Mouse (Mus musculus) brain, embryonic 18.5 days (tissue): ENCODE data around the gene Wfikkn1.

Experiments used
- DNase-seq: peaks from one replicate; pipeline ENCODE4 v3.0.0-alpha.2; 2012; ENCODE audit warnings: low read depth, low spot score

The Wfikkn1 gene

DNA sequence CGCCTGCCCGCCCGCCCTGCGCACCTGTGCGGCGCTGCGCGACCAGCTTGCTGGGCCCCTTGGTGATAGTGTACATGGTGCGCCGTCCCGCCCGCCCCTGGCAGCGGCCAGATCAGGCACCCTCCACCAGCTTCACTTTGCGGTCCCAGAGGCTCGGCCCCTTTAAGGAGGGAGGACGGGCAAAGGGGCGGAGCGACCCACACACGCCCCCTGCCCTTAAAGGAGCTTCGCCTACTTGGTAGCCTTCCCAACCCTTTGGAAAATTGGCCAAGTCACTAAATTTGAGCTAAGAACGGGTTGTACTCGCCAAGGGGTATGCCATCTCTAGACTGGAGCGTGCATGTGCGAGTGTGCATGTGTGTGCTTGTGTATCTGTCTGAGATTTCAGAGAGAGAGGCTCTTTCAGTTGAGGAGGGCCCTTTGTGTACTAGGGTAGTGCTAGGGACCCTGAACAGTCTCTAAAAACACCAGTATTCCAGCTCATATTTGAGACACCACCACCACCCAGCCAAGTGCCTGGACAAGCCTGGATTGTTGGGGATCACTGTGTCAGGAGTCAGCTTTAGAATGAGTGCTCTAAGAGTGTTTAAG is 12.0 kb downstream of the Wfikkn1 start, which contains the start of gene Mcrip2:
TSS of gene Mcrip2 (minus strand) at position 164 of the 591 bp plus-strand sequence.
- DNase-seq = peak; percentile 59

DNA sequence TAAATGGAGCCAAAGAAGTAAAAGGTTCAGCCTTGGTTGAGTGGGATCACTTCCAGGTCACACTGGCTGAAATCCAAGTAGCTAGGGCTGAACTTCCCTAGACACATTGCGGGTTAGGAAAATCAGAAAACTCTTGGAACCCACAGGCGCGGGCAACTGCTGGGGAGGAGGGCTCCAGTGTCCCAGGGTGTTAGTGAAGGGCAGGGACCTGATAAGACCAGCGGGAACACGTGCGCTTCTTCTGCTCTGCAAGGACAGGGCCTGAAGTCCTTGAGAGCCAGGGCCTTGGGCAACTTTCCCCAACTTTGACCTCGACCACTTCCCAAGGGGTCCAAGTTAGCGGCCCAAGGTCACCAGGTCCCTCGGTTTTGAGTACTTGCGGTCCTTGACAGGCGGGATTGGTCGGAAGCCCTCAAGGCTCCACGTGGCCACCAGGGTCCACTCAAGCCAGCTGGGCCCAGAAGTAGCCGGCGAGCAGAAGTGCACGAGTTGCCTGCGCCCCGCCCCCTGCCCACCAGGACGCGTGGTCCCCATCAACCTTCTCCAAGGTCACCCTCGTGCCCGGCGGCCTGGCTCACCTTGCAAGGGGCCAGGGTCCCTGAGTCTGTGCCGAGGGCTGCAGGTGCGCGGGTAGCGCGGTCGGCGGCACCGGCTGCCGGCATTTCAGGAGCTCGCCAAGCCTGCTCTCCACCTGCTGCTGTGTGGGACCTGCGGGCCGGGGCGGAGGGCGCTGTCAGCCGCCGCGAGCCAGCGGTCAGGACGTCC is 12.6 kb downstream of the Wfikkn1 start:
- no peak for DNase-seq

DNA sequence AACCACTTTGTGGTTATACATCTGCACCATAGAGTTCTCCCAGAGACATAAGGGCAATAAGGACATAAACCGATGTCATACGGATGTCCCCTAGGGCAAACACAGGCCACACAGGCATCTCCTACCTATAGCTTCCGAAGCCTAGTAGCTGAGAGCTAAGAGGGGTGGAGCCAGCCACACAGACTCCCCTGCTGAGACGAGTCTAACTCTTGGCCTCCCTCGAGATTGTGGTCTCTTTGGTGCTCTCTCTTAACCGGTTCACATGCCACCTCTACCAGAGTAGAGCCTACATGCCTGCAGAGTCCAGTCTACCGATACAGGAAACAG is 13.2 kb downstream of the Wfikkn1 start:
- no peak for DNase-seq

DNA sequence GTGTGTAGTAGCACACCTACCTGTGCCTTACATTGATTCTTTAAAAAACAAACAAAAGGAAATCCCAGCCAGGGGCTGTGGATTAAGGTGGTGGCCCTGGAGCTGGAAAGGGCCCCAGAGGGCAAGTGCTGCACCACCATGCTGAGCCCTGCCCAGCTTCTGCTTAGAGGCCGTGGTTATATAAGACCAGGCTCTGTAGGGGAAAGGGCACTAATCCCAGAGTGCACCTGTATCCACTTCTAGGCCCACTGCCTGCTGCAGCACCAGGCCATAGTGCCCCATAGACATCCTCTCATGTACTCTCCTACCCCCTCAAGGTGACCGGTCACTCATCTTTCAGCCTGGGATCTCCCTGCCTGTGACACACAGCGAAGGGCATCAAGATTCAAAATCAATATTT is 14.5 kb downstream of the Wfikkn1 start:
- DNase-seq = no peak

DNA sequence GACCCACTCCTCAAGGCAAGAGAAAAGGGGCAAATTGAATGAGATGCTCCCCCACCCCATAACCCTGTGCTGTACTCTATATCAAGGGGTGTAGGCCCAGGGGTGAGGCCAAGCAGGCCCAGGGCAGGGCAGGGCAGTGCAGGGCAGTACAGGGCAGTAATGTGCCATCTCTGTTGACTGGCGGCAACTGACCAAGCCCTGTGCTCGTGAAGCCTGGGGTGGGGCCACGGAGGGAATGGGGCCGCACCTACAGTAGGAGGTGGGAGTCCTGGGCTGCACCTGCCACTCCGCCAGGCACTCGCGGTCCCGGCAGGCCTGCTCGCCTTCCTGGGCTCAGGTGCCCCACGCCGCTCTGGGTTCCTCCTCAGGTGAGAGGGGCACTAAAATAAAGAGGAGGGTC is 15.4 kb downstream of the Wfikkn1 start:
- DNase-seq = no peak

DNA sequence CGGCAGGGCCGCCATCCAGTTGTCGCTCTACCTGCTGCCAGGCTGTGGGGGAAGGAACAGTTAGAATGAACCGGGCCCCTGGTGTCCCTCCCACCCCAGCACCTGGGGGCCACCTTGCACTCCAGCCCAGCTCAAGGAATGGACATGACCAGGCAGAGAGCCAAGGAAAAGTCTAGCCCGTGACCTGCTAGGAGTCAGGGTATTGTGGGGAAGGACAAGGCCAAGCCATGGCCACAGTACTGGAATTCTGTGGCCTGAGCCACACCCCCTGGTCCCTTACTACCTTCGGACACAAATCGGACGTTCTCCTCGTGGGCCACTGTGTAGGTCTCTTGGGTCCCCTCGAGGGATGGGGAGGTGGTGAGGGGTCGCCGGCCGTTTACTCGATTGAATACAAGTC is 16.3 kb downstream of the Wfikkn1 start:
- DNase-seq = no peak

DNA sequence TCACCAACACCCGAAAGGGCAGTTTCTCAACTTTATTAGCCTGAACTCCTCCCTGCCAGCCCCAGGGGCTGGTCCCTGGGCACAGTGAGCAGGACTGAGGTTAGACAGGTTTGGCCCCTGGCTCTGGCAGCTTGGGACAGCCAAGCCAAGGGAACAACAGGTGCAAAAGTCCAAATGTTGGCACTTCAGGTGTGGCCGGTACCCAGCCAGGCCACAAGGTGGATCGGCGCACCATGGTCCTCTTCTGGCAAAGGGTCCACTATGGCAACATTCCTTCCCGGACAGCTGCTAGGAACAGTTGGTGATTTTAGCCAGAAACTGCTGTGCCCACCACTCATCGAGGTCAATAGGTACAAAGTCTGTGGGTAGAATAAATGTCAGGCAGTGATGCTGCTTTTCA is 17.0 kb downstream of the Wfikkn1 start:
- no peak for DNase-seq

DNA sequence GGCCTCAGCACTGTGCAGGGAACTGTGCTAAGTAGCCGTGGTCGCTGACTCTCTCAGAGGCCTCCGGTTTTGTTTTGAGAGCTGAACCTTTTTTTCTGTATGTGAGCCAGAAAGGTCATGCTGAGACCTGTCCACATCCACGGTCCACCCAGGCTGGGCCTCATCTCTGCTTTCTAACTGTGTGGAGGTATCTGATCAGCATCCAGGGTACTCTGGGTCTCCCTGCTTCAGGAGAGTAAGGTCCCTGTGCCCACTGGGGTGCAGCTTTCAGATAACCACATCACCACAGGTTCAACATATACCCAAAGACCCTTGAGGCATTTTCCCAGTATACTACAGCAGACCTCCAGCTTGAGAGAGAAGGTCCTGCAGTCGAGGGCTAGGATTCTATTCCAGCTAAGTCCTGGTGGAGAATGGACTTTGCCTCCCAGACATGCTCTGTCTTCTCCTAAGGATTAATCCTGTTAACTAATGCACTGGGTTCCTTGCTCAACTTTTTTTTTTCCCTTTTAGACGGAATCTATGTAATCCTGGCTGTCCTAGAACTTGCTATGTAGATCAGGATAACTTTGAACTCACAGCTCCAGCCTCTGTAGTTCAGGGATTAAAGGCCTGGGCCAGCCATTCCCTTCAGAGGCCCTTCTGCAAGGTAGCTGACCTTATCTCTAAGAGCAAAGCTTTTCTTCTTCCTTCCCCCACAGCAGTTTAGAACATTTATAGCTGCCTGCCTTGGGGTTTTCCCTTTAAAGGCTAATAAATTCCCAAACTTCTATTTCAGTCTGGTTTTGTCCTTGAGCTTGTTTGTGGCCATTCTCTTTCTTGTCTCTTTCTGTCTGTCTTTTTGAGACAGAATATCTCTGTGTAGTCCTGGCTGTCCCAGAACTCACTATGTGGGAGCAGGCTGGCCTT is 18.7 kb downstream of the Wfikkn1 start:
- no peak for DNase-seq

DNA sequence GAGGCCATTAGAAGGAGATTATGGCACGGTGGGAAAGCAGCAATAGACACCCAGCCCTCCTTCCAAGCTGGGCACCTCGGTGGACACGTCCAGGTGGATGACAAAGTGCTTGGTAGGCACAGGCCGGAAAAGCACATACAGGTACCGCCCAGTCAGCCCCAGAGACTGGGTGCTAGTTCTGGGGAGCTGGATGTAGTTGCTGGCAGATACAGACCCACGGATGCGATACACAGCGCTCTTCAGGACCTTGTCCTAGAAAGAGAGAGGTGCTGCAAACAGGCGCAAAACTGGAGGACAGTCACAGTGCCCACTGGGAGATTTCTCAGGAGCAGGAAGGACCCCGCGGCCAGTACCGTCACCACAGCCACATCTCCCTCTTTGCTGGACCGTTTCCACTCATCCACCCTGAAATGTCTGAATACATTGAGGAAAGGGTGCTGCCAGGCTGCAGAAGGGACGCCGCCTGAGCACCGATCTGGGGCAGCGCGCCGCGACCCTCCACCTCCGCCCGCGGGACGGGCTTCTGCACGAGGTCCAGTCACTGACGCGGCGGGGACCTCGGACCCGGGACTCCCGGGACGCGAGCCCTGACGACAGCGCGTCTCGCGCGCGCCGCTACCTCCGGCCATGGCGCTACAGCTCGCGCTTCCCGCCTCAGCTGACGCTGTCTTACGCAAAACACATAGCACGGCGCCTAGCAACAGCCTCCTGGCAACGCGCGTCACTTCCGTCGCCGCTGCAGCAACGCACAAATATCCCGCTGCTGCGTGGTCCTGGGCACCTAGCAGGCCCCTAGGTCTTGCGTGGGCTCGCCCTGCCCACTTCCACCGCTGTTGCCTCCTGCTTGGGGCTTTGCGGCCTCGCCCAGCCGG is 19.6 kb downstream of the Wfikkn1 start, which contains the start of gene Wdr90:
TSS of gene Wdr90 (minus strand) at position 670 of the 872 bp plus-strand sequence.
- peak; percentile 85 for DNase-seq

DNA sequence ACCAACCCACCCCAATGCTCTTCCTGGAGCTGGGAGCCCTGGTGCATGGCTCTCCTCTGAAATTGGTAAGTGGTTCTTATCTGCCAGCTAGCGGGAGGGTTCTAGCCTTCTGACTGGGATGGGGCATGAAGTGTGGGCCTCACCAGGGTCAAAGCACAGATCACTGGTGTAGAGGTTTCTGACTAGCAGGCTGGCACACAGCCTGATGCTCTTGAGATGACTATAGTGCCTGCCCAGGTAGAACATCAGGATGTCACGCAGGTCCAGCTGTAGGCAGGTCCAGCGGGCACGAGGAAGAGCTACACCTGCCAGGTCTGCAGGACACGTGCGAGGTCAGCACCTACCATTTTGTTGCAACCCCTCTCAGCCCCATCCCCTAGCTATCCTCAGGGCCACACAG is 20.4 kb downstream of the Wfikkn1 start:
- DNase-seq = no peak

DNA sequence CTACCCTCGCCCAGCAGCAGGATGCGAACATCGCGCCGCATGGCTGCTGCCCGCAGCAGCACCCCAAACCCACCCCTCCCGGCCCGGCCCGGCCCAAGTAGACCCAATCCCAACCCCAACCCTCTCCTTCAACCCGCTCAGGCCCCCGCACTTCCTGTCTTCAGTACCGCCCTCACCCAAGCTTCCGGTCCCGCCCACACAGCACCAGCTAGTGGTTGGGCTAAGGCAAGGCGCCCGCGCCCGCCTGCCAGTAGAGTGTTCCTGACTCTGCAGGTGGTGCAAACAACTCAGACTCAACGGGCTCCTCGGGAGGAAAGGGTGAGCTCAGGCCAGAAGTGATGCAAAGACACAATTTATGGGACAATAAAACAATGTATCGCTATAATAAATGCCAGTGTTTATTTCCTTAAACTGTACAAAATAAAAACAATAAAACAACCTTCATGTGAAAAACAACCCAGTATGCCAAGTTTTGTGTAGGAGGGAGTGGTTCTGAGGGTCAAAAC is 36.2 kb downstream of the Wfikkn1 start, which contains the start of gene Rhot2:
TSS of gene Rhot2 (minus strand) at position 456 of the 506 bp plus-strand sequence.
- peak; percentile 75 for DNase-seq

DNA sequence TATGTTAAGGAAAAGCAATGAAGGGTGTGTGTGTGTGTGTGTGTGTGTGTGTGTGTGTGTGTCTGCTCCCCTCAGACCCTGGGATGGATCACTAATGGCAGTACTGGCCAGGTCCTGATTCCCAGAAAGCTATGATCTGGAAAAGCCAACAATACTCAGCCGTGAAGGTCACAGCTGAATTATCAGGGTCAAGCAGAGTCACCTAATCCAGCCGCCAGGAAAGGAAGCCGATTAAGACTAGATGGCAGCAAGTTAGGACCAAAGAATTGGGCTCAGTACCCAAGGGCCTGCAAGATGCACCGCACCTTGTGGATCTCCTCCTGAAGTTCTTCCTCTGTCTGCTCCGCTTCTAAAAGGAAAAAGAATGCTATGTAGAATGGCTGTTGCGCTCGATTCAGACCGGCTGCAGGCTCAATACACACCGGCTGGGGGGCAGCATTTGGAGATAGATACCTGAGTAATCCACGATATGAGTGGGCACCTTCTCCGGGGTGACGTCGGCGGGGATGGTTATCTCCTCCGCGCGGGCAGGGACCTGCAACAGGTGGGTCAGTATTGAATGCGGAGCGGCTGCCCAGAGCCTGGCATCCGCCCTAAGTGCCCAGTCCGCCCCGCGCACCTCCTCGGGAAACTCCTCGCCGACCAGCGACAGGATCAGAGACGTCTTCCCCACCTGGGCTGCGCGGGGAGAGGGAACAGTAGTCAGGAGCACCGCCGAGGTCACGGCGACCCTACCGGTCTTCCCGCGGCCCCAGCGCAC is 36.8 kb downstream of the Wfikkn1 start:
- no peak for DNase-seq

DNA sequence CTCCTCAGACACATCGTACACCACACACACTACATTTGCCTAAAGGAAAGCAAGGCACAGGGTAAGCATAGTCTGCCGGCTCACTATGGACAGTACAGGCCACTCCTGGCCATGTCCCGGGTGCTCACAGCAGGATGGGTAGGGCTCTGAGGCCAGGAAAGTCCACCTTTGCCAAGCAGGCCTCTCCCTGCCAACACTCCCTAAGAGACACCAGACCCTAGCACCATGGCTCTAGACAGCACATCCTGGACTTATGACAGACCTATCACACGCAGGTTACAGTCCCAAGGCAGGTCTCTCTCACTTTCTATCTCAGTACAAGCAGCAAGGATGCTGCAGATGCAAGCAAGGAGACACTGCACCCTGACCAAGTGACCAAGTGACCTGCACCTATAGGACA is 37.5 kb downstream of the Wfikkn1 start:
- no peak for DNase-seq

DNA sequence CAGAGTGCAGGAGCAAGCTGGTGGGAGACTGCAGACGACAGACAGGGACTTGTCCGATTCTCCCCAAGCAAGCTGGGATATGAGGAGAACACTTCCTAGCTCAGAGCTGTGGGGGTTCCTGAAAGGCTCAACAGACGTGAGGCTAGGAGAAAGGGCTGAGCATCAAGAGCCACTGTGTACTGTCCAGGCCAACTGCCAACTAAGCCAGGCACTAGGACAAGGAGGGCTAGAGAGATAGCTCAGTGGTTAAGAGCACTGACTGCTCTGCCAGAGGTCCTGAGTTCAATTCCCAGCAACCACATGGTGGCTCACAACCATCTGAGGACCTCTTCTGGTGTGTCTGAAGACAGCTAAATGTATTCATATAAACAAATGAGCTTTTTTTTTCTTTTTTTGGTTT is 38.1 kb downstream of the Wfikkn1 start:
- DNase-seq = no peak

DNA sequence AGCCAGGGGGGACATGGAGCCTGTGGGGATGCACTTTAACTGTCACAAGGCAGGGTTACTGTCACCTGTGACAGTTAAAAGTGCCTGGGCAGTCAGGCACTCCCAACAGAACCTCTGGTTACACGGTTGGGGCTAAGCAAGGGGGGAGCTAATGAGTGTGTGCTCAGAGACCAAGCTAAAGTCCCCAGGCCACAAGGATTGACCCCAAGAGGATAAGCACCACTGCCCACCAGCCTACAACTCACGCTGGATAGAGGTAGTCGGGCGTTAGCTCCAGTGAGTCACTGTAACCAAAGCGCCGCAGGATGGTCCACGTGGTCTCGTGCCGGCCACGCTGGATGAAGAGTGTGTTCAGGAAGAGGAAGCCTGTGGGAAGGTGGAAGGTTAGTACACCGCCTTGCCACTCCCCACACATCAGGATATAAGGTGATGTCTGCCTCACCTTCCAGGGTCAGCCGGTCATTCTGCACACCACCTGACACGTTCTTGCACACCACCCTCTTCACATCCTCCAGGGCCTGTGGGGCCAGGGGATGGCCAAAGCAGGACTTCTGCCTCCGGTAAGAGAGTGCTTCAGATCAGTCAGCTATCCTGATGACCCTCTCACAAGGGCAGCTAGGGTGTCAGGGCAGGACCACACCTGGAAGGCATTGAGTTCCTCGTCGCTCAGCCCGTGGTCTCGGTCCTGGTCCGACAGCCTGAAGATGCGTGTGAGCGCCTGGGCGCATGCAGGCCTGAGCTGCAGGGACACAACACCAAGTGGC is 39.4 kb downstream of the Wfikkn1 start, which contains the start of gene Gm20683:
TSS of gene Gm20683 (minus strand) at position 647 of the 764 bp plus-strand sequence.
- DNase-seq = no peak

DNA sequence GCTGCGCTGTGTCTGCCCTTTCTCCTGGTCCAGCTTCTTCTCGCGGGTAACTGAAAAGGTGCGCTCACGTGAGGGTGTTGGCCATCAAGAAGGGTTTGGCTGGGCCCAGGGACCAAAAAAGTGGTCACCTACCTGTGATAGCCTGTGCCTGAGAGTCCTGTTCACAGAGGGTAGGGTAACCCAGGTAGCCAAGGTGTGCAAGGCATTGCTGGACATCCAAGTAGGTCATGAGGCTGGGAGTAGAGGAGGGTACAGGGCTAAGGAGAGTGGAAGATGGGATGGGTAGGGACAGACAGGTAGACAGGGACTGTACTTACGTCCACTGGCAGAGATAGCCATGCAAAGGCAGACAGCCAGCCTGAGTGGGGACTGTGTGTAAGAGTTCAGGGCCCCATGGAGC is 40.1 kb downstream of the Wfikkn1 start:
- DNase-seq = no peak

DNA sequence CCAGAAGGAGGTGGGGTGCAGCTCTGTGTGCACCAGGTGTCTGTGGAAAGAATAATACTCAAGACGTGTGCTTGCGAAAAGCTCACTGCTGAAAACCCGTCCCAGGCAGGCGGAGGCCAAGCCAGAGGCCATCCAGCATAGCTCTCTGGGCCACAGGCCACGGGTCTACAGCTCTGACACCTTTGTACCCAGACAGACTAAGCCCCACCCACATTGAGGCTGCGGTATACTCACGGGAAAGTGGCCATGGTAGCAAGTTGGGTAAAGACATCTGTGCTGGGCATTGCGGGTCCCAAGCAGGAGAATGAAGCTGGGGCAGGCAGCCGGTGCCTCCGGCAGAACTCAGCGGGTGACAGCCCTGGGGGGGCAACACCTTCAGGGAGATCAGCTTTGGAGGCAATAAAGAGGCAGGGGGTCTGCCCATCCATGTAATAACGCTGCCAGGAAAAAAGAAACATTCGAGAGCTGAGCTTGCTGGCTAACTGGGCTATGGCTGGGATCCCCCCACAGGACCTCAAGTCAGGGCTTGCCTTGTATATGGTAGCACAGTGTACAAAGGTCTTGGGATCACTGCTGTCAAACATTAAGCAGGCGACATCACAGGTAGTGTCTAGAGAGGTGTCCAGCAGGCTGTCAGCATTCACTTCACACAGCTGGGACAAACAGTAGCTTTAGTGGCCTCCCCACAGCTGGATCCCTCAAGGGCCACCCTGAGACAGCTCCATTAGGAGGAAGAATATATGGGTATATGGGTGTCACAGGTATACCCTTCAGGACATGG is 41.0 kb downstream of the Wfikkn1 start:
- no peak for DNase-seq

DNA sequence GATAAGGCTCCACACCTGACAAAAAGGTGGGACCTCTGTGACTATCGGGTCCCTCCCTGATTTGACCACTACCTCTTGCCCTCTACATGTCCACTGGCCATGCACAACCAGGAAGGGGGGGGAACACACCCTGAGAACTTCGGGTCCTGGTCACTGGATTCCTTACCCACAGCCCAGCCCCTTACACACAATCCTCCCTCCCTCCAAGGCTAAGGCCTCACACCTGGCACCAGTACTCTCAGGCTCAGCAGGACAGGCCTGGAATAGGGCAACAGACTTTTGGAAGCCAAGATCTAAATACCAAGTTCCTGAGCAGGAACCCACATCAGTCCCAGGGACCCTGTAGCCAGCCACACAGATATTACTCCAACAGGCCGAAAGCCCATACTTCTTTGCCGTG is 41.8 kb downstream of the Wfikkn1 start:
- DNase-seq = no peak

DNA sequence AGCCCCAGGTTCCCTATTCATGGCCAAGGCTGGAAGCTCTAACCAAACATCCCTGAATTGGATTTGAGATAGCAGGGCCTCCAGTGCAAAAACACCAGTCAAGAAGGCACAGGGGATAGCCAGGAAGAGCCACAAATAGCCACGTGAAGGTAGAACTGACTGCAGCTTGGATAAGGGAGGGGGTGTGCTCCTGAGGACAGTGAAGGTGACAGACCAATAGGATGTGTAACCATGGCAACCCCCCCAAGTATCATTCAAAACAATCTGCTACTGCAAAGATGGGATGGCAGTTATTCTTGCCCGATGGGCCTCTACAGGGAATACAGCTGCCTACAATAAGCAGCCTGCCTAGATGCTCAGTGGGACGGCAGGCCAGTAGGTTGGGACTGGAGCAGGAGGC is 43.1 kb downstream of the Wfikkn1 start:
- no peak for DNase-seq
